Mouse (Mus musculus) liver, embryonic 16.5 days (tissue): Measurements from ENCODE around the gene Sorbs1. TPM values are rescaled to one million over a fixed set of nuclear protein-coding genes. Genes with fewer than 3 reads are reported as not detected.
"Not testable (repeated sequence)": the region's sequence is repeated elsewhere in the genome, so short reads cannot be mapped to it uniquely, and the experiment has no call there.

Experiments used
- ATAC-seq: fragments of 200-750 bp; cut with Nextera tagmentation; 2 replicates; pipeline ENCODE4 v1.8.0; 2017; ENCODE audit warnings: low read depth, mild to moderate bottlenecking, moderate number of reproducible peaks, moderate library complexity
- H3K27ac ChIP-seq: fragments of 300-500 bp; sonication (generic); 2 replicates; pipeline ENCODE4 v1.5.1; 2014; ENCODE audit warnings: mild to moderate bottlenecking, low read length
- H3K27me3 ChIP-seq: fragments of 300-500 bp; sonication (generic); 2 replicates; pipeline ENCODE4 v1.6.1; 2014; ENCODE audit warnings: low read depth, low read length, mixed read lengths; ENCODE audit not compliant: control insufficient read depth, insufficient read depth
- H3K36me3 ChIP-seq: fragments of 300-500 bp; sonication (generic); 2 replicates; pipeline ENCODE4 v1.6.1; 2014; ENCODE audit warnings: mild to moderate bottlenecking; ENCODE audit not compliant: control insufficient read depth, insufficient read depth
- H3K4me1 ChIP-seq: fragments of 300-500 bp; sonication (generic); 2 replicates; pipeline ENCODE4 v1.6.1; 2014; ENCODE audit warnings: low read depth, low read length, mixed read lengths; ENCODE audit not compliant: control insufficient read depth
- H3K4me2 ChIP-seq: fragments of 300-500 bp; sonication (generic); 2 replicates; pipeline ENCODE4 v1.6.1; 2014; ENCODE audit warnings: low read depth, low read length, mixed read lengths
- H3K4me3 ChIP-seq: fragments of 300-500 bp; sonication (generic); 2 replicates; pipeline ENCODE4 v1.5.1; 2014; ENCODE audit warnings: low read depth, mild to moderate bottlenecking, low read length
- H3K9ac ChIP-seq: fragments of 300-500 bp; sonication (generic); 2 replicates; pipeline ENCODE4 v1.6.1; 2014; ENCODE audit warnings: low read depth, low read length
- H3K9me3 ChIP-seq: fragments of 300-500 bp; sonication (generic); replicated peaks from 2 replicates; pipeline ENCODE4 v1.6.1; 2016; ENCODE audit warnings: low read length; ENCODE audit not compliant: control insufficient read depth
- WGBS: fragments of 180-500 bp; shearing (Covaris S2); extraction: QIAGEN DNeasy Blood & Tissue Kit; methylation state at CpG from one replicate; pipeline ENCODE4 v1.1.7; 2014; ENCODE audit not compliant: insufficient replicate concordance; 5-methylcytosine and 5-hydroxymethylcytosine counted together
- polyA plus RNA-seq: library from polyadenylated mRNA; unstranded; fragments of >200 nt; fragmentation: Nextera tagmentation; extraction: Ambion mirVana; gene quantifications from 2 replicates; pipeline ENCODE4 v1.2.1, GENCODE M21; 2015

Sorbs1 gene
- polyA plus RNA-seq, result 37.7 and 39.6 TPM in 2 replicates

DNA sequence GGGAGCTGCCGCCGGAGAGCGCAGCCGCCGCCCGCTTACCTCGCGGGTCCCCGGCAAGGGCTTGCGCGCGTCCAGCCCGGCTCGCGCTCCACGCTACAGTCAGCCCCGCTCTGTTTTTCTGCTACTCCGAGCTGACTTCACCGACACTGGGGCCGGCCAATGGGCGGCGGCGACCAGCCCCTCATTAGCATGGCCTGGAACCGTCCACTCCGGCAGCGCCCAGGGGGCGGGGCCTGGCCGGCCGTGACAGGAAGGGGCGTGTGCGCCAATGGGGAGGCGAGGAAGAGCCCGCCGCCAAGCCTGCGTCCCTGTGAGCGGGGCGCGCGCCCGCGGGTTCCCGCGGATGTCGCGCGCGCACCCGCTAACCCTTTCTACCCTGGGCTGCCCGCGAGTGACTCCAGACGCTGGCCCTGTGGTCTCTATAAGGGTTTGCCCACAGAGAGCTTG, at the start of gene Sorbs1:
Gene Sorbs1 (minus strand): TSS at position 148 of the 447 bp plus-strand sequence.
- peak within 1 kb of the TSS; percentile 87 for H3K4me3 ChIP-seq
- ATAC-seq, result peak; percentile 97
- H3K9ac ChIP-seq, result peak within 1 kb of the TSS; percentile 90
- H3K4me1 ChIP-seq, result peaks cover 36% of the 10 kb centered on the region
- WGBS, result under 1% methylated on average over 51 of the region's 51 CpGs
- peak within 1 kb of the TSS; percentile 94 for H3K27ac ChIP-seq
- no peaks in the 10 kb centered on the region for H3K9me3 ChIP-seq
- no peaks in the 10 kb centered on the region for H3K36me3 ChIP-seq
- peak within 1 kb of the TSS; percentile 79 for H3K4me2 ChIP-seq
- H3K27me3 ChIP-seq, result no peaks in the 10 kb centered on the region

- WGBS, result 90% methylated on average over 12 of the region's 31 CpGs
- not testable (repeated sequence) for H3K9me3 ChIP-seq
- H3K36me3 ChIP-seq, result peaks cover 50% of the 10 kb centered on the region
Observed at GRCm38 (mm10) chr19:40561521-40561920, 47.9 kb upstream of the Sorbs1 start.

GRCm38 (mm10) chr19:40556029-40556428, 42.5 kb upstream of the Sorbs1 start:
- H3K27me3 ChIP-seq, result no peaks in the 10 kb centered on the region
- H3K4me2 ChIP-seq, result no peak overlapping the region
- no peaks in the 10 kb centered on the region; the same call in 1 of the 2 replicates for H3K9me3 ChIP-seq
- no peak overlapping the region for H3K27ac ChIP-seq
- peaks cover 24% of the 10 kb centered on the region for H3K4me1 ChIP-seq
- no peak overlapping the region for H3K4me3 ChIP-seq
- H3K36me3 ChIP-seq, result peaks cover 31% of the 10 kb centered on the region
- WGBS, result 89% methylated on average over 7 of the region's 7 CpGs
- ATAC-seq, result no peak
- H3K9ac ChIP-seq, result no peak overlapping the region

More at GRCm38 (mm10) chr19:40561521-40561920, 47.9 kb upstream of the Sorbs1 start:
- not testable (repeated sequence) for H3K9ac ChIP-seq, H3K4me1 ChIP-seq, H3K27me3 ChIP-seq, H3K27ac ChIP-seq, H3K4me3 ChIP-seq, H3K4me2 ChIP-seq
- peak; percentile 66; the same call in 1 of the 2 replicates for ATAC-seq

DNA sequence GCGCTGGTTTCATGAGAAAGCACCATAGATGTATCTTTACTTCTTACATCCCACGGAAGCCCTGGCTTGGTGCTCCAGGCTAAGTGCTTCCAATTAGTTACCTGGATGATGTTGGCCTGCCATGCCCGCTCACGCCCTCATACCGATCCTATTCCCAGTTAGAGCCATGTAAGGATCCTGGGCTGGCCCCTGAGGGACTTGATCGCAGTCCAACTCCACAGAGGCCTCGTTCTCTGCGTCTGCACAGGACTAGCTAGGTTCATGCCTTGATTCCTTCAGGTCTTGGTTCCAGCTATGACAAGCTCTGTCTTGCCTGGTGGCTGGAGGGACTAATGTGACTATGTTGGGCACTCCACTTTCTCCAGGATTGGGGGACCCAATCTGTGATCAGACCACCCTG, 41.6 kb upstream of the Sorbs1 start:
- Histone ChIP-seq H3K36me3 (peaks cover 39% of the 10 kb centered on the region), H3K4me2 (no peak overlapping the region), H3K9me3 (no peaks in the 10 kb centered on the region; the same call in 1 of the 2 replicates), H3K4me3 (no peak overlapping the region), H3K27ac (peak overlapping the region; percentile 6; the same call in 1 of the 2 replicates), H3K9ac (no peak overlapping the region), H3K27me3 (no peaks in the 10 kb centered on the region), H3K4me1 (peaks cover 24% of the 10 kb centered on the region)
- 93% methylated on average over 8 of the region's 8 CpGs for WGBS
- no peak for ATAC-seq

DNA sequence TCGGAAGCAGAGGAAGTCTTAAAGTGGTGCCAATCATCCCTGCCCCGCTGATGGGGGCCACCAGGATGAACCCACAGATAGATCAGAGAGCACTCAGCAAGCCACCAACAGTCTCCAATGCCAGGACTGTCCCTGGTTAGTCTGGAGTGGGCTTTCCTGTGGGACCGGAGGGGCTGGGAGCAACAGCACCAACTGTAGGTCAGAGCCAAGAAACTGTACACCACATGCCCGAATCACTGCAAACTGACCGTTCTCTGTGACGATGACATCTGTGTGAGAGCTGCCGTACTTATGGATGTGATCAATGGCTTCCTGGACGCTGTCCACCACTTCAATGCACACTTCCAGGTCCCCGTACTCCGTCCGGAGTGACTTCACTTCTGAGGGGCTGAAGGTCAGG, 40.8 kb upstream of the Sorbs1 start:
- no peaks in the 10 kb centered on the region; the same call in 1 of the 2 replicates for H3K9me3 ChIP-seq
- H3K4me3 ChIP-seq, result no peak overlapping the region
- peaks cover 24% of the 10 kb centered on the region for H3K4me1 ChIP-seq
- no peak overlapping the region for H3K4me2 ChIP-seq
- WGBS, result 85% methylated on average over 11 of the region's 11 CpGs
- no peak for ATAC-seq
- H3K27ac ChIP-seq, result peak overlapping the region; percentile 38
- no peaks in the 10 kb centered on the region for H3K27me3 ChIP-seq
- no peak overlapping the region for H3K9ac ChIP-seq
- peaks cover 39% of the 10 kb centered on the region for H3K36me3 ChIP-seq

DNA sequence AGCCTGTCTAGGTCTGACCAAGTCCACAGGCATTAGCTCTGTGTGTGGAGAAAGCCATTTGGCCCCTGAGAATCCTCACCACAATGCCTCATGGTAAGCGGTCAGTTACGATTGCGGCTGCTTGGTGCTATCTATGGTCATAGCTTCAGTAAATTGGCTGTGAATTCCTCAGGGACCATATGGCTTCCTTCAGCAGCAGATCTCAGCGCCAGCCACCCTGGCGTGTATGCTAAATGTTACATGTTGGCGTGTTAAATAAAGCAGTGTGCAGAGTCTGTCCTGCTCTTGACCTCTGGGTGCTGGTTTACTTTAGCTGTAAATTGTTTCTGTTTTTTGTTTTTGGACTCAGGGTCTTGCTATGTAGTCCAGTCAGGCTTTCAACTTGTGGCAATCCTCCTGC, 40.3 kb upstream of the Sorbs1 start:
- H3K4me2 ChIP-seq, result no peak overlapping the region
- H3K9me3 ChIP-seq, result no peaks in the 10 kb centered on the region; the same call in 1 of the 2 replicates
- peaks cover 24% of the 10 kb centered on the region for H3K4me1 ChIP-seq
- peaks cover 39% of the 10 kb centered on the region for H3K36me3 ChIP-seq
- H3K4me3 ChIP-seq, result no peak overlapping the region
- H3K27ac ChIP-seq, result peak overlapping the region; percentile 38
- no peak for ATAC-seq
- H3K9ac ChIP-seq, result no peak overlapping the region
- H3K27me3 ChIP-seq, result no peaks in the 10 kb centered on the region
- 82% methylated on average over 6 of the region's 6 CpGs for WGBS

- Histone ChIP-seq H3K4me1 (peaks cover 24% of the 10 kb centered on the region), H3K27me3 (no peaks in the 10 kb centered on the region), H3K36me3 (peaks cover 39% of the 10 kb centered on the region), H3K4me3 (no peak overlapping the region), H3K27ac (peak overlapping the region; percentile 38), H3K9ac (no peak overlapping the region), H3K4me2 (peak overlapping the region; percentile 33), H3K9me3 (no peaks in the 10 kb centered on the region; the same call in 1 of the 2 replicates)
- peak; percentile 97 for ATAC-seq
- WGBS, result 59% methylated on average over 14 of the region's 14 CpGs
Observed at GRCm38 (mm10) chr19:40553014-40553789, 39.6 kb upstream of the Sorbs1 start.

DNA sequence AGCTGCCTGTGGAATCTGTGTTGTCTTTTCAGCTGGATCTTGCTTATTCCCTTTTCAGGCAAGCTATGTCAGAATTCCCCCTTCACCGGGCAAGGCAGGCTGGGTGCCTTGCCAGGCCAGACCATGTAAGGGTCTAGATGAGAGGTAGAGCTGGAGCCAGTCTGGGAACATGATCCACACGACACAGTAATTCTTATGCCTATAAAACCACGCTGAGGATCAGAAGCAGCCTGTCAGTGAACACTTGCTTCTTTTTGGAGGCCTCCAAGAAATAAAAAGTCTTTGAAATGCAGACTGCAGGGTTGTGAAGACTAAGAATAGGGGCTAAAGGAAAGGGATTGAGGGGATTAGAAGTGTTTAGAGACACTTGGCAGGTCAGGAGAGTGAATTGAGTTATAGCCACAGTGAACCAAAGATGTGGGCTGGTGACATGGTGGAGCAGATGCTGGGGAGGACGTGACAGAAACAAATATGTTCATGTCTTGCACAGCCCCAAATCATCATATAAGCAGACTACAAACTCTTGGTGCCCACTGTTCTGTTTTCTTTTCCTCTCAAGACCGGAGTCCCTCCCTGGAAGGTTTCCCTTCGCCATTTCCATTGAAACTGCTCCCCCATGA, 36.0 kb upstream of the Sorbs1 start:
- no peaks in the 10 kb centered on the region for H3K27me3 ChIP-seq
- peaks cover 19% of the 10 kb centered on the region for H3K36me3 ChIP-seq
- ATAC-seq, result no peak
- 69% methylated on average over 6 of the region's 6 CpGs for WGBS
- H3K9me3 ChIP-seq, result no peaks in the 10 kb centered on the region
- H3K9ac ChIP-seq, result no peak overlapping the region
- H3K4me3 ChIP-seq, result no peak overlapping the region
- peaks cover 23% of the 10 kb centered on the region for H3K4me1 ChIP-seq
- no peak overlapping the region for H3K27ac ChIP-seq
- H3K4me2 ChIP-seq, result no peak overlapping the region
